Mouse (Mus musculus) brown adipose tissue, adult 24 weeks (tissue): ENCODE measurements around the gene Txlnb. TPM values are rescaled to one million over a fixed set of nuclear protein-coding genes. Genes with fewer than 3 reads are reported as not detected.
A peak's percentile ranks its signal among the peaks of the same experiment; 100 is the strongest.
"Not testable (repeated sequence)": the region's sequence is repeated elsewhere in the genome, so short reads cannot be mapped to it uniquely, and the experiment has no call there.

Experiments
- H3K27ac ChIP-seq: fragments of 200-500 bp; replicated peaks from 2 replicates; pipeline ENCODE4 v1.5.1; 2012; ENCODE audit warnings: low read depth, mild to moderate bottlenecking, low read length
- H3K4me1 ChIP-seq: fragments of 200-500 bp; 2 replicates; pipeline ENCODE4 v1.6.1; 2012; ENCODE audit warnings: low read length, mixed read lengths; ENCODE audit not compliant: control insufficient read depth, insufficient read depth, insufficient read length
- H3K4me3 ChIP-seq: fragments of 200-500 bp; 2 replicates; pipeline ENCODE4 v1.5.1; 2012; ENCODE audit warnings: low read depth, mild to moderate bottlenecking, low read length, moderate library complexity; ENCODE audit not compliant: insufficient read depth
- polyA plus RNA-seq: library from polyadenylated mRNA; stranded (reverse); fragments of >200 nt; gene quantifications from 2 replicates; pipeline ENCODE4 v1.2.4, GENCODE M21; 2012; ENCODE audit not compliant: missing spikeins, insufficient read depth, insufficient read length

Gene Txlnb
- polyA plus RNA-seq, result 12.1 and 13.1 TPM in 2 replicates

DNA sequence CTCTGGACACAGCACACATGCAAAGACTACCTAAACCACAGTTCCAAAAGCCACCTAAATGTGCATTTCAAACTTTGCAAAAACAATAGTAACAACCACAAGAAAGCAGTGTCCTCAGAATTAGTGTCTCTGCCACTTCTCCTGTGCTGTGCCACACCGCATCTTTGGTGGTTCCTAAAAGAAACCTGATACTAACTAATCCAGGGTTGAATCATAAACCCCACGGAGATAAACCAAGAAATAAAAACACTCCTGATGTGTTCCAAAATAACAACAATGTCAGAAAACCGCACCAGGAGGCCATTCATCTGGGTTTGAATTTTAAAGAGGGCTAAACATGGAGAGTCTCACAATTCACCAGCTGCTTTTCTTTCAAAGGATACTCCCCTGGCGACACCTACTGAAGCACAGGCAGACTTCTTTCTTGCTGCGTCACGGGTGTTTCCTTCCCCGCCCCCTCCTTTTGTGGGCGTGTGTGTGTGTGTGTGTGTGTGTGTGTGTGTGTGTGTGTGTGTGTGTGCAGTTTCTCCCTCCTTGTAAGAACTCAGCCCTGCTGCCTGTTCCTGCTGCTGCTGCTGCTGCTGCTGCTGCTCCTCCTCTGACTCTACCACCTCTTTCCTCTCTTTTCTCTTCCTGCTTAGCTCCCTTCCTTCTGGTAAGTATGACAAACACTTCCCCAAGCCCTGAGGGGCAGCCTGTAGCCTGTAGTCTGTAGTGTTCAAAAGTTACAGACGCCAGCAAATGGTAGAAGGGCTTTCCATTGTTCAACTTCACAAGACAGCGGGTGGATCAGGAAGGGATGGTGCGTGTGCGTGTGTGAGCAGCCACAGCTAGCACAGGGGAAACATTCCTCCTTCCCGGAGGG is at the start of gene Txlnb:
Txlnb (plus strand) TSS at position 460 of the 865 bp plus-strand sequence.
- Histone ChIP-seq H3K4me3 (peak within 1 kb of the TSS; percentile 51), H3K4me1 (peaks cover 8% of the 10 kb centered on the region), H3K27ac (peak within 1 kb of the TSS; percentile 79)

GRCm38 (mm10) chr10:17752478-17752877 is 43.5 kb upstream of the Txlnb start:
- Histone ChIP-seq H3K27ac (no peak overlapping the region), H3K4me1 (no peaks in the 10 kb centered on the region), H3K4me3 (no peak overlapping the region)

DNA sequence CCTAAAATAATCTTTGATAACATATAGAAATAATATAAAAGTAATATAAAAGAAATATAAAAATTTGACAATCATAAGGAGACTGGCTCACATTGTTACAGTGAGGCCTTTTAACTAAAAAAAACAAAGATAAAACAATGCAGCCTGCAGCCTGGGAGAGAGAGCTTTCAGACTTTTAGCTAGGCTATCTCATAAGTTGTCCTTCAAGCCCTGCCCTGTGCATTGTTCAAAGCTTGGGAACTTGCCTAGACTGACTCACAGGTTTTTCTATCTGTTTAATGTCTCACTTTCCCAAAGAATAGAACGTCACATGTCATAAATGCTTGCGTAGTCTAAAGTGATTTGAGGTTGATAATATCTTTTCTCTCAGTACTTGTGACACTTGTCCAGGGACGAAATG is 36.3 kb upstream of the Txlnb start:
- H3K27ac ChIP-seq, result no peak overlapping the region
- H3K4me3 ChIP-seq, result no peak overlapping the region
- H3K4me1 ChIP-seq, result no peaks in the 10 kb centered on the region

GRCm38 (mm10) chr10:17760750-17761613 is 35.0 kb upstream of the Txlnb start:
- Histone ChIP-seq H3K4me1 (no peaks in the 10 kb centered on the region), H3K4me3 (no peak overlapping the region), H3K27ac (no peak overlapping the region)

DNA sequence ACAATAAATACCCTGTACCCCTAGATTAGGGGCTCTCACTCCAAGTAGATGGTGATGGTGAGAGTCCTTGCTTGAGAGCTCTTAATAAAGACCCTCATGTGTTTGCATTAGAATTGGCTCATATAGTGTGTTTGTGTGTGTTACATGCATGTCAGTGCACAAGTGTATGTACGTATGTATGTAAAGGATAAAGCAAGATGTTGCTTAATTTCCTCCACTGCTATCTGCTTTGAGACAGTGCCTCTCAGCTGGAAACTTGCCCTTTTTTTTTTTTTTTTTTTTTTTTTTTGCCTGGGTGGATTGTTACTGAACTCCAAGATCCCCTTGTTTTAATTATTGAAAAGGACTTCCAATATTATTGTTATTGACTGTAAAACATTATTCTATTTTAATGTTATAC is 34.4 kb upstream of the Txlnb start:
- no peaks in the 10 kb centered on the region for H3K4me1 ChIP-seq
- no peak overlapping the region for H3K27ac ChIP-seq
- no peak overlapping the region for H3K4me3 ChIP-seq

DNA sequence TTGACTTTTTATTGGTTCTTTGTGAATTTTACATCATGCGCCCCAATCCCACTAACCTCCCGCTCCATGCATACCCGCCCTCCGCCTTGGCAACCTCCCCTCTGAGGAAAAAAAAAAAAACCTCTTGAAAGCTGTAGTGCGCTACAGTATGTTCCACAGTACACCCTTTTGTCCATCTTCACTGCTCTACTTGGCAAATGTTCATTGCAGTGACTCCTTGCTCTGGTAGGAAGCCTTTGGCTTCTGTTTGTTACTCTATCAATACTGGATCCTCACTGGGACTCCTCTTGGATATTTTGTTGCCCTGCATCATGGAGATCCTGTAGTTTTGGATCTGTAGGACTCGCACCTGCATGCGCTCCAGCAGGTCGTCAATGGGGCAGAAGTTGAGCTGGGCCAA is 33.1 kb upstream of the Txlnb start:
- H3K4me1 ChIP-seq, result no peaks in the 10 kb centered on the region
- H3K27ac ChIP-seq, result no peak overlapping the region
- H3K4me3 ChIP-seq, result no peak overlapping the region

GRCm38 (mm10) chr10:17769856-17770255 is 26.2 kb upstream of the Txlnb start:
- Histone ChIP-seq H3K27ac (no peak overlapping the region), H3K4me1 (no peaks in the 10 kb centered on the region), H3K4me3 (no peak overlapping the region)

DNA sequence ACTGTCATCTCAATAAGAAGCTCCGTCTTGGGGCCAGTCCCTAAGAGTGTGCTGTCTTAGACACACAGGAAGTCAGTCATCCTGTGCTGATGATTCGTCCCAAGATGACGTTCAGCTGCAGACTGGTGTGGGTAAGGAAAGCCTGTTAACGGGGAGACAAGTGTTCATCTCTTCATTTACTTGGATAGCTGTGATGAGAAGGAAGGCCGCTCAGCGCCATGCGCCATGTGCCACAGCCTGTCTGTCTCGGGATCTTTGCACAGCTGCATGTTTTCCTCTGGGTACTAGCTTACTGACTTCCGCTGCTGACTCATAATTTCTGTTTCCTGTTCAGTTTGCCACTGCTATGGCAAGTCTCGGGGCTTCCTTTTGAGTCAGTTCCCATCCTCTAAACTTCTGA is 23.7 kb upstream of the Txlnb start:
- Histone ChIP-seq H3K4me3 (no peak overlapping the region), H3K4me1 (no peaks in the 10 kb centered on the region), H3K27ac (peak overlapping the region; percentile 56; the same call in 1 of the 2 replicates)

GRCm38 (mm10) chr10:17774366-17774765 is 21.7 kb upstream of the Txlnb start:
- Histone ChIP-seq H3K4me1 (no peaks in the 10 kb centered on the region), H3K27ac (no peak overlapping the region), H3K4me3 (no peak overlapping the region)

- H3K4me1 ChIP-seq, result no peaks in the 10 kb centered on the region
Observed at GRCm38 (mm10) chr10:17775079-17775478, 20.9 kb upstream of the Txlnb start.

DNA sequence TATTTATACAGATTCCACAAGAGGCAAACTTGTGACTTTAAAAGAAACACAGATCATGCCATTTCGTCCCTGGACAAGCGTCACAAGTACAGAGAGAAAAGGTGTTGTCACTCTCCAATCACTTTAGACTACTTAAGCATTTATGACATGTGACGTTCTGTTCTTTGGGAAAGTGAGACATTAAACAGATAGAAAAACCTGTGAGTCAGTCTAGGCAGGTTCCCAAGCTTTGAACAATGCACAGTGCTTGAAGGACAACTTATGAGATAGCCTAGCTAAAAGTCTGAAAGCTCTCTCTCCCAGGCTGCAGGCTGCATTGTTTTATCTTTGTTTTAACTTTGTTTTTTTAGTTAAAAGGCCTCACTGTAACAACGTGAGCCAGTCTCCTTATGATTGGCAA is 19.3 kb upstream of the Txlnb start:
- not testable (repeated sequence) for H3K4me3 ChIP-seq, H3K4me1 ChIP-seq, H3K27ac ChIP-seq

More at GRCm38 (mm10) chr10:17775079-17775478, 20.9 kb upstream of the Txlnb start:
- Histone ChIP-seq H3K4me3 (no peak overlapping the region), H3K27ac (no peak overlapping the region)

DNA sequence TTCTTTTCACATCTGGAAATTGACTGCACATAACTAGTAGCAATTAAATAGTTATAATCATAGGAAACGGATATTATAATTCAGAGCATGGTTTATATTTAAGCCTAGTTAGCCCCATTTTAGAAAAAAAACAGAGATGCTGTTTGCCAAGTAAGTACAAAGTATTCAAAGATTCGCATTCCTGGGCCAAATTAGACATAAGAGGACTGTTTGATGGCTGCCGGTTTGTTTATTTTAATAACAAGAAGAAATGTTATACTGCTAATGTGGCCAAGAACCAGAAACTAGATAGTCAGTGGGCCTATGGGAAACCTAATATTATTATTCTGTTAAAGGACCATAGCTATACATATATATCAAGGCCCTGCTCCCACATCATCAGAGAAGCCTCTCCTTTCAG is 9.3 kb upstream of the Txlnb start:
- H3K4me3 ChIP-seq, result no peak overlapping the region
- no peak overlapping the region for H3K27ac ChIP-seq
- H3K4me1 ChIP-seq, result no peaks in the 10 kb centered on the region

GRCm38 (mm10) chr10:17787938-17788337 is 8.1 kb upstream of the Txlnb start:
- Histone ChIP-seq H3K27ac (no peak overlapping the region), H3K4me1 (no peaks in the 10 kb centered on the region), H3K4me3 (no peak overlapping the region)

DNA sequence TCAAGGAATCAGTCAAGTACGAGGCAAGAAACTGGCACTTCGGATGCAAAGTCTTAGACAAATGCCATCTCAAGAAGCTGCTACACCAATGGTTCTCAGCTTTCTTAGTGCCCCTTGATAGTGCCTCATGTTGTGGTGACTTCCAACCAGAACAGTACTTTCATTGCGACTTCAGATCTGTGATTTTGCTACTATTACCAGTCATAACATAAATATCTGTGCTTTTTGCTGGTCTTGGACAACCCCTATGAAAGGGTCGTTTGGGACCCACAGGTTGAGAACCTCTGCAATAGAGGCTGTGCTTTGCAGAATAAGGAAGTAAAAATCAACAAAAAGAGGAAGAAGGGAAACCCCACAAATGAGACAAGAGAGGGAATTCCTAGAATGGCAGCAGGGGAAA is 7.7 kb upstream of the Txlnb start:
- H3K27ac ChIP-seq, result no peak overlapping the region
- no peak overlapping the region for H3K4me3 ChIP-seq
- H3K4me1 ChIP-seq, result no peaks in the 10 kb centered on the region

DNA sequence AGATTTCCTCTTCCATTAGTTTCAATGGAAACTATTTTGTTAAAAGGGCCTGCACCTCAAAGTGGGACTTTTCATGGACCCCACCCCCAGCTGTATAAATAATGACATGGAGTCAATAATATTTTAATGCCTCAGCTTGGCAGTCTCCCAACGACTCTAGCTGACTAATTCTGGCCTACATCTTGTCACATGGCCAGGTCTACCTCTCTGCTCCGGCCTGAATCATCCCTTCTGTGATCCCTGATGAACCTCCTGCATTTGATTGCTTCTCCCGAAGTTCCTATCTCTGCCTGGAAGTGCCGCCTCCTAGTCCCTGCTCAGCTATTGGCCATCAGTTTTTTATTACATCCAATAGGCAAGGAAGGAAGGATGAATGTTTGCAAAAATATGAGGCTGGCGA is 2.1 kb upstream of the Txlnb start:
- H3K4me3 ChIP-seq, result no peak overlapping the region
- H3K27ac ChIP-seq, result no peak overlapping the region
- peaks cover 8% of the 10 kb centered on the region for H3K4me1 ChIP-seq
